In genomic region chr11:46620414-46621168, GRCm38 (mm10) we compare ENCODE assay signal across 27 mouse cellular contexts. TPM values are rescaled to one million over a fixed set of nuclear protein-coding genes. Genes with fewer than 3 reads are reported as not detected.
"Had no signal": no experiment of that assay in that cellular context is flagged by ENCODE, and none has a peak within 500 bp of the region (broad histone marks: within the 10 kb centered on the region; RNA-seq: fewer than 3 reads in every experiment).

No protein-coding gene starts in this region.

- H3K27ac ChIP-seq: kidney, embryonic 15.5 days; limb, embryonic 10.5 days; limb, embryonic 13.5 days; liver, embryonic 12.5 days; liver, embryonic 15.5 days; lung, embryonic 15.5 days; midbrain, embryonic 10.5 days; stomach, embryonic 15.5 days had no signal

- DNase-seq: kidney, adult 11 months; kidney, adult 8-10 months; kidney, postnatal 10 days; kidney, postnatal 36 days; liver; lung, adult 18-20 months; lung, postnatal 10 days; lung, postnatal 36 days; spleen, adult 18-20 months; thymus, postnatal 36 days had no signal

- H3K4me3 ChIP-seq: kidney, embryonic 15.5 days; limb, embryonic 10.5 days; limb, embryonic 13.5 days; liver, embryonic 12.5 days; liver, embryonic 15.5 days; lung, embryonic 15.5 days; megakaryocyte, embryonic 14.5 days; midbrain, embryonic 10.5 days; stomach, embryonic 15.5 days had no signal

- ATAC-seq: liver, embryonic 12.5 days had no signal

- H3K36me3 ChIP-seq: kidney, embryonic 15.5 days; limb, embryonic 10.5 days; limb, embryonic 13.5 days; liver, embryonic 12.5 days; liver, embryonic 15.5 days; lung, embryonic 15.5 days; midbrain, embryonic 10.5 days; stomach, embryonic 15.5 days had no signal

- H3K9ac ChIP-seq: kidney, embryonic 15.5 days; limb, embryonic 13.5 days; liver, embryonic 12.5 days; liver, embryonic 15.5 days; lung, embryonic 15.5 days; stomach, embryonic 15.5 days had no signal

- H3K4me2 ChIP-seq: kidney, embryonic 15.5 days; limb, embryonic 13.5 days; liver, embryonic 12.5 days; liver, embryonic 15.5 days; lung, embryonic 15.5 days; stomach, embryonic 15.5 days had no signal

- H3K9me3 ChIP-seq: kidney, embryonic 15.5 days; limb, embryonic 10.5 days; limb, embryonic 13.5 days; liver, embryonic 12.5 days; liver, embryonic 15.5 days; lung, embryonic 15.5 days; megakaryocyte, embryonic 14.5 days; midbrain, embryonic 10.5 days; stomach, embryonic 15.5 days had no signal

- H3K4me1 ChIP-seq: kidney, embryonic 15.5 days; limb, embryonic 10.5 days; limb, embryonic 13.5 days; liver, embryonic 12.5 days; liver, embryonic 15.5 days; lung, embryonic 15.5 days; megakaryocyte, embryonic 14.5 days; midbrain, embryonic 10.5 days; stomach, embryonic 15.5 days had no signal

- H3K27me3 ChIP-seq: kidney, embryonic 15.5 days; limb, embryonic 13.5 days; liver, embryonic 12.5 days; liver, embryonic 15.5 days; lung, embryonic 15.5 days; stomach, embryonic 15.5 days had no signal

RNA-seq across cellular contexts. Expression of gene Dppa1, which starts 8.5 kb away (rescaled TPM):
- total RNA-seq: layer of hippocampus, adult 18-20 months; left cerebral cortex, adult 18-20 months; left cerebral cortex, postnatal 25 days; midbrain, postnatal 0 days had no signal
- polyA plus RNA-seq: kidney, embryonic 15.5 days; limb, embryonic 10.5 days; liver, embryonic 12.5 days; liver, embryonic 15.5 days; lung, embryonic 15.5 days; midbrain, embryonic 10.5 days; midbrain, embryonic 14.5 days; midbrain, postnatal 0 days; neural tube, embryonic 11.5 days; neural tube, embryonic 14.5 days; stomach, embryonic 15.5 days; urinary bladder, adult 2 months had no signal

RNA-seq across cellular contexts. Expression of gene BC053393, which starts 49.3 kb away (rescaled TPM):
- total RNA-seq: layer of hippocampus, adult 18-20 months; left cerebral cortex, adult 18-20 months; left cerebral cortex, postnatal 25 days; midbrain, postnatal 0 days had no signal
- polyA plus RNA-seq: kidney, embryonic 15.5 days; limb, embryonic 10.5 days; limb, embryonic 13.5 days; liver, embryonic 12.5 days; liver, embryonic 15.5 days; lung, embryonic 15.5 days; midbrain, embryonic 10.5 days; midbrain, embryonic 14.5 days; midbrain, postnatal 0 days; neural tube, embryonic 11.5 days; neural tube, embryonic 14.5 days; stomach, embryonic 15.5 days; urinary bladder, adult 2 months had no signal
